Mouse (Mus musculus) cerebellum, adult 8-10 months (tissue): ENCODE measurements around the gene Gabra3.

Source experiments
- DNase-seq: peaks from one replicate; pipeline ENCODE4 v3.0.0; 2022

Gene Gabra3

DNA sequence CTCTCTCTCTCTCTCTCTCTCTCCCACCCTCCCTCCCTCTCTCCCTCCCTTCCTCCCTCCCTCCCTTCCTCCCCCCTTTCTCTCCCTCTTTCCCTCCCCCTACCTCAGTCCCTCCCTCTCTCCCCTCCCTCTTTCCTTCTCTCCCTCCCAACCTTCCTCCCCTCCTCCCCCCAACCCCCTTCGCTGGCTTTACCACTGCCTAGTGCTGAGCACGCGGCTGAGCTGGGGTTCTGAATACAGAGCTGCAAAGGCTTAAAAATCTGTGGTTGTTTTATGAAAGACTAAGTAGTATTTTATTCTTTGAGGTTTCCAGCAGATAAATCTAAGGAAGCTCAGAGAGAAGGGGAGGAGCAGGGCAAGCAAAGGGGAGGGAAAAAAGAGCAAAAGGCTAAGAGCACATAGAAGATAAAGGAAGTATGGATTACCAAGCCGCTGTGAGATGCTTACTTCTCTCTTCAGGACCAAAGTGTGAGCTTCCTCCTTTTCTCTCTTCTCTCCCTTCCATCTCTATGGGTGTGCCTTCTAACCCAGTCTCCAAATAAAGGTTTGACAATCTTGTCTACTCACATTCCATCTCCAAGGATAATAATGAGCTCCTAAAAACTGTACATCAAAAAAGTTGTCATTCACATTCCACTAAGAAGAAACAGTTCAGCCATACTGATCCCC is at the start of gene Gabra3:
Gene Gabra3 (minus strand): TSS at position 619 of the 669 bp plus-strand sequence.
- DNase-seq = no peak

DNA sequence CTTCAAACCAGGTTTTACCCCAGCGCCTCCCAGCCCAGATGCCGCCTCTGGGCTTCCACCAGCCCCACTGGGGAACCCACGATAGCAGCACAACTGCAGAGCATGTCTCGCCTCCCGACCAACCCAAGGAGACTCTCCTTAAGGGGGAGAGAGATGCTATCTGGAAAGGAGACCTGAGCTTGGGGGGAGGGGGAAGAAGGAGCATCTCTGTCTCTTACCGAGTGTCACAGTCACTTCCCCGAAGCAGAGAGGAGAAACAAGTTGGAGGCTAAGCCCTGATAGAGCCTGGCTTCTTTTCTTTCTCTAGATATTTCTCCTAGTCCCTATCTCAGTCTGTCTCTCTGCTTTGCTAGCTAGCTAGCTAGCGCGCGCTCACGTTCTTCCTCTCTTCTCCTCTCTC is 859 bp downstream of the Gabra3 start:
- no peak for DNase-seq

- no peak for DNase-seq
These were observed 1.3 kb downstream of the Gabra3 start for GRCm38 (mm10) chrX:72655381-72655780.

DNA sequence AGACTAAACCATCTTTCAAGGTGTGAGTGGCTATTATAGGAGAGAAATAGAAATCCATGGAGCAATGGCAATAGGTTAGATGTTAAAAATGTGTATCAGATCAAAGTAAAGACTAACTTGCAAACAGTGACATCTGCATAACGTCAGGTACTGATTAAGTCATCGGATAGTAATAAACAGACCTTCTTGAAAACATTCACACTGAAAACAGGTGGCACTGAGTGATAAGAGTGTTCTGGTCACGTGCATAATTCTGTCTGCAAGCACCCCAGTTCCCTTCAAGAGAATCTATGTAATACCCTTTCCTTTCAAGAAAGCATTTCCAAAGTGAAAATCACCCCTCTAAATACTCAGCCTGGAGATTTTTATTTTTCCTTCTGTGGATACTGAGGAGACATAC is 6.0 kb downstream of the Gabra3 start:
- DNase-seq = no peak

- DNase-seq = no peak
These were observed 12.0 kb downstream of the Gabra3 start for GRCm38 (mm10) chrX:72644691-72645090.

GRCm38 (mm10) chrX:72497284-72497683 is 159.4 kb downstream of the Gabra3 start:
- DNase-seq = no peak

- DNase-seq = no peak
These were observed 166.8 kb downstream of the Gabra3 start for GRCm38 (mm10) chrX:72489806-72490205.

DNA sequence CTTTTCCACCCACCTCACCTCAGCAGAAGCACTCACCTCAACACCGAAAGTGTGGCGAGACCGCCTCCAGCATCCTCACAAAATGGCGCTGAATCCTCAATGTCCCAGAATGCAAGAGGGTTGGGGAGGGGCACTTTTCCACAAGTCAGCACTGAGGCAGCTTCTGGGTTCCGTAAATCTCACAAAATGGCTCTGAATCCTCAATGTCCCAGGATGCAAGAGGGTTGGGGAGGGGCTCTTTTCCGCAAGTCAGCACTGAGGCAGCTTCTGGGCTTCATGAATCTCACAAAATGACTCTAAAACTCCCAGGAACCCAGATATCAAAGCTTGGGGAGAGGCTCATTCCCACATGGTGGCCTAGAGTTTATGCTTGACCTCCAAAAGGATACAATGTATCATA is 269.9 kb downstream of the Gabra3 start, which contains the start of gene Magea10:
Gene Magea10 (minus strand): TSS at position 101 of the 400 bp plus-strand sequence.
- DNase-seq = no peak
